Mouse (Mus musculus) urinary bladder, postnatal 25 days (tissue): ENCODE results near the gene B3galt1.

Experiments
- DNase-seq: peaks from one replicate; pipeline ENCODE4 v3.0.0; 2022; ENCODE audit warnings: low spot score

B3galt1 gene

DNA sequence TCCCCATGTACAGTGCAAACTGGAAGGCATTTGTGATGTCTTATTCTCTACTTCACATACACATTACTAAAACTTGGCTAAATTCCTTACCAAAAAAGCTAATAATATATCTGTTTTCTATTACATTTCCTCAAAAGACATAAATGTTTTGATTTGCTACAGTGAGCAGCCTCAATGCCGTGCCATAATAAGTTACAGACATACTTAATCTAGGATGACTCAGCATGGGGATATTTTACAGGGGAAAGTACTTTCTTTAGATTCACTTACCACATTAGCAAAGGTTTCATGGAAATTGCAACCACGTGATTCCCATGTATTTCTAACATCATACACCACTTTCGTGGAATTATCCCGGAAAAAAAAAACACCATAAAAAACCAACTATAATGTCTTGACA is 495.7 kb downstream of the B3galt1 start:
- no peak for DNase-seq

DNA sequence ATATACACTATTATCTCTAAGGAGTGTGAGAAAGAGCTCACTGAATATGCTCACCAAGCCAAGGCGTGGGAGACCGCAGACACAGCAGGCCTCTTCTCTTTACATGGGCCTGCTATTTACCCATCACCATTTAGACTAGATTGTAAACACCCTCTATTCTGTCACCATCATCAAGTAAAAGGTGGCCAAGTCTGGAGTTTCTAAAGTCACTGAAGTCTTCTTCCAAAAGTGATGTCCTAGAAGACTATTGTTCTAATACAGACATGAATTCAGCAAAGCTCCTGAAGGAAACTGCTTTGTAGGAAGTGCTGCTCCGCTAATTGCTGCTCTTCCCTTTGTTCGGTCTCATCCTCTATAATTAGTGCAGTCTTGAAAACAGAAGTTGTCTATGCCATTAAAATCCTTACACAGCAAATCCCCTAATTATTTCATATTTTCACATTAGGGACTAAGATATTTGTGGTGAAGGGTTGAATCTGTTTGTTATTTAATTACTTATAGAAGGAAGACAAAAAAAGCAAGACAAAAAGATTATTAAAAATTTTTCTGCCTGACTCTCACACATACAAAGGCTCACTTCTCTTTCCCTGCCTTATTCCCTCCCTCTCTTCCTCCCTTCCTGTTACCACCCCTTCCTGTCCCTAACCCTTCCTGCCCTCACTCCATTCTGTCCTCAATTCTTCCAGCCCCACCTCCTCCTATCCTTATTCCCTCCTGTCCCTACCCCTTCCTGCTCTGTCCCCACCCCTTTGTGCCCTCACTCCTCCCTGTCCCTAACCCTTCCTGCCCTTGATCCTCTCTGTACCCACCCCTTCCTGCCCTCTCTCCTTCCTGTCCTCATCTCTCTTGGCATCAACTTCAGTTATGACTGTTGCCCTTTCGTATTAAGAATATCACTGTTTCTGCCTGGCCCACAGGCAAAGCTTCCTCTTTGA is 514.0 kb downstream of the B3galt1 start:
- DNase-seq, result no peak

GRCm38 (mm10) chr2:68080872-68081280 is 515.2 kb downstream of the B3galt1 start:
- DNase-seq, result no peak

- DNase-seq, result no peak
Observed at GRCm38 (mm10) chr2:68084483-68084882, 518.8 kb downstream of the B3galt1 start.

GRCm38 (mm10) chr2:68086101-68086500 is 520.4 kb downstream of the B3galt1 start:
- DNase-seq, result no peak

DNA sequence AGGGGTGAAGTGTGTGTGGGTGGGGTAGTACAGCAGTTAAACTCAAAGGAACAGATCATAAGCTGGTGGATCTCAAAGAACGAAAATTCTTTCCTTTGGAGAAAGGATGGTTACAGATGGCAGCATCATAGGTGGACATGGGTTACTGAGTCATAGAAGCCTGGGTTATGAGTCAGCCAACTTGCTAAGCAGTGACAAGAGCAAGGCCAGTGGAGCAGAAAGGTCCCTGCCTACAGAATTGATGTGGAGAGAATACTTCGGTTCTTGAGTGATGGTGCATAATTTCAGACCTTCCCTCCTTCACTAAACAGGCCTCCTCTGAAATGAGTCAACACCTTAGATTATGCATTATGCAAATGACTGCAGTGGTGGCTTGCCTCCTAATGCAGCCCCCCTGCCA is 525.9 kb downstream of the B3galt1 start:
- DNase-seq, result no peak

DNA sequence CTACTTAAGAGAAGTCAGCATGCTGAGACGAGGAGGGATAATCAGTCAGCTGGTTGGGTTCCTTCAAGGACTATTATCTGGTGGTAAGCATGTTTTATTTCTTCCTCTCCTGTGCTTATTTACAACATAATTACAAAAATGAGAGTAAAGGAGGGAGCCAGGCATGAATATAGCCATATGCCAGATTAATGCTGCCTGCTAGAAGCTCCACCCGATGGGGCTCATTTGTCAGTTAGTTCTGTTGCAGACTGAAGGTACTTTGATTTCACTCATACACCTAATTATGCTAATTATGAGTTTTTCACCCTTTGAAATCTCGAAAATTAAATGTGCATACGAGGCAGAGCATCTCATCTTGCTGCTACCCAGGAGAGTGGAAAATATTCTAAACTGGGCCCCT is 539.0 kb downstream of the B3galt1 start:
- no peak for DNase-seq

DNA sequence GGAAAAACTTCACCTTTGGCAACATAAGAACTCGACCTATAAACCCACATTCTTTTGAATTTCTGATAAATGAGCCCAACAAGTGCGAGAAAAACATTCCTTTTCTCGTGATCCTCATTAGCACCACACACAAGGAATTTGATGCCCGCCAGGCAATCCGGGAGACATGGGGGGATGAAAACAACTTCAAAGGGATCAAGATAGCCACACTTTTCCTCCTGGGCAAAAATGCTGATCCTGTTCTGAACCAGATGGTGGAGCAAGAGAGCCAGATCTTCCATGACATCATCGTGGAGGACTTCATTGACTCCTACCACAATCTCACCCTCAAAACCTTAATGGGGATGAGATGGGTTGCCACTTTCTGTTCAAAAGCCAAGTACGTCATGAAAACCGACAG is 552.4 kb downstream of the B3galt1 start:
- DNase-seq, result no peak

DNA sequence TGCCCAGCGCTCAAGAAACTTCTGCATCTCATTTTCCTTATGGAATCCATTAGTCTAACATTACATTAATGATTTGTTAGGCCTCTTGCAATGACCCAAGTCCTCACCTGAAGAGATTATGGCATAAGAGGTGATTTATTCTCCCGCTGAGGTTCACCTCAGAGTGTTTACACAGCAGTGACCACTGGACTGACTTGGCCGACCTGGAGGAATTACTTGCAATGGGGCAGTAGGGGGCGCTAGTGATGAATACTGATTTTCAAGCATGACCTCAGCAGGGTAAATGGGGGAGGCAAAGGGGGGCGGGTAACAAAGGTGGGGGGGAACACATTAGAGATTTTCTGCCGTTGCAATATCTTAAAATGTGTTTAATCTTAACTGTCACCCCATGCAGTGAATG is 559.1 kb downstream of the B3galt1 start:
- DNase-seq, result no peak

DNA sequence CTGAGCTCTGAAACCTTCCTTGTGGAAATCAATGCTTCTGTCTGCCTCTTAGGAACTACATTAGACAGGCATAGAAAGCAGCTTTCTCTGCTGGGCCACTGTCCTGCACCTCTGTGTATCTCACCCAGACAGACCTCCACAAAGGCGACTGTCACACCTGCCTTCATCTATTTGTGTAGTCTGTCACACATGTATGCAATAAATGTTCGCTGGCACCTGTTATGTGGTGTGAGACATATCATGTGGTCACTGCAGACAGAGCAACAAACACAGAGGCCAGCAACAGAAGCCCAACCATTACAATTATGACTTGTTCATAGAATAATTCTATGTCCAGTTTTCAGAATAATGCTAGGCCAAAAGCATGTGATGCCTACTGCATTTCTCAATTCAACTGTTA is 575.4 kb downstream of the B3galt1 start:
- DNase-seq, result no peak

DNA sequence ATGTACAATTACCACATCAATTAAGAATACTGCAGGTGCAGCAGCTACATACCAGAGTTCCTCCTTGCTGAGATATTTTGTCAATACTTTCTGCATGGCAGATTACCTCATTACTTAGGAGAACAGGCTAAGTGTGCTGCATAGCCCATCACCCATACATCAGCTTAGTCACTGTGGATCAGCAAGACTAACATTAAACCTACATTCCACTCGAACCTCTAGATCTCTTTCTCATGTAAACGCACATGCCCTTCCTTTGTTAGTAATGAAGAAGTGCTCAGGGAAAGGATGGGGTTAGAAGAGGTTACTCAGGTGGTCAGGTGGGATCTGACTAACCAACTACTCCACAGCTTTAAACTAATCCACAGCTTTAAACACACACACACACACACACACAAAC is 577.6 kb downstream of the B3galt1 start:
- DNase-seq, result no peak

DNA sequence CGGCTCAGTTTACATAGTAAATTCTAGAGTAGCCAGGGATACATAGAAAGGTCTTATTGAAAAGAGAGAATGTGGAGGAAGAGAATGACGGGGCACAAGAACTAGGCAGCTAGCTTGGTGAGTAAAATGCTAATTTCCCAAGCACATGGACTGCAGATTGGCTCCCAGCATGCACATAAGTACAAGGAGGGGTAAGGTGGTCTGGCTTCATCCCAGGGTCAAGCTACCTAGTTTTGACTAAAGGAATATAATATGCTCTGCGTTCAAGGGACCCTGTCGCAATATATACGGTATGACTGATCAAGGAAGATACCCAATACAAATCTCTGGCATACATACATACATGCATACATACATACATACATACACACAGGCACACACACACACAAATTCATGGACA is 594.1 kb downstream of the B3galt1 start:
- no peak for DNase-seq

DNA sequence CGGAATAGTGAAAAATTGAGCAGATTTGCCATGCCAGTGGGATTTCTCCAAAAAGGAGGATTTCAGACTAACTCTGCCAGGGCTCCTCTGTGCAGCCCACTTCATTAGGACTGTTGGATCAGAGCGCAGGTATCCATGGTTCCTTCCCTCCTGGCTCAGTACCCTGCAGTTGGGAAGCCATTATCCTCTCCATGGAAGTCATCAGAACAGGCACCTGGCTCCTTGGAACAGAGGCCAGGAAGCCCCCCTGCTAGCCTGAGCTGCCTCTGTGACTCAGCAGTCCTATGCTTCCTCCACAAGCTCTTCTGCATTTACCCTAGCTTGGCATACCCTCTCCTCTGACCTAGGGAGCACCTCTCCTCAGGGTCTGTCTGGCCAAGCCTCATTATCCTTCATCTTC is 594.9 kb downstream of the B3galt1 start:
- DNase-seq, result no peak

DNA sequence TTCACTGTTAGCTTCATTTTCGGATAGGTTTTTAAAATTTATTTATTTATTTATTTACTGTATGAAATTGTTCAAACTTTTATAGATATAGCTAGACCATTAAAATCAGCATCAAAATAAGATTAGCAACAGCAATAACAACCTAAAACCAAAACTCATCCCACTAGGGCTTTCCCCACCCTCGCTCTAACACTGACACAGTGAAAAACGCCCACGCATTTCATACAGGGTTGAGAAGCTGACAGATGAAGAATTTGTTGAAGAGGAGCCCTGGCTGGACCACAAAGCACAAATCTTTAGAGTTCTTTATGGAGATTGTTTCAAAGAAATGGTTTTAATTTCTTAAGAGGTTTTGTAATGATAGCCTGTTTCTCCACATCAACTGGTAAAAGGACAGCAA is 596.3 kb downstream of the B3galt1 start:
- DNase-seq, result no peak

GRCm38 (mm10) chr2:68171306-68171705 is 605.6 kb downstream of the B3galt1 start:
- DNase-seq, result no peak
